ENCODE assay signal across 11 mouse cellular contexts in genomic region chr7:86346296-86346695, GRCm38 (mm10). TPM values are rescaled to one million over a fixed set of nuclear protein-coding genes. Genes with fewer than 3 reads are reported as not detected.
"Had no signal": no experiment of that assay in that cellular context is flagged by ENCODE, and none has a peak within 500 bp of the region (broad histone marks: within the 10 kb centered on the region; RNA-seq: fewer than 3 reads in every experiment).

No protein-coding gene starts in this region.

RNA-seq across cellular contexts. Expression of gene Olfr307, which starts 8.9 kb away (rescaled TPM):
- total RNA-seq: left cerebral cortex, postnatal 10 days; left cerebral cortex, postnatal 14 days; left cerebral cortex, postnatal 25 days; left cerebral cortex, postnatal 36 days; left cerebral cortex, postnatal 4 days; liver, adult 2 months; megakaryocyte progenitor cell, adult 5-6 weeks; megakaryocyte, adult 5-6 weeks; megakaryocyte-erythroid progenitor cell, adult 5-6 weeks; midbrain, postnatal 0 days; monocyte, adult 5-6 weeks had no signal

RNA-seq across cellular contexts. Expression of gene Olfr305, which starts 20.4 kb away (rescaled TPM):
- total RNA-seq: left cerebral cortex, postnatal 10 days; left cerebral cortex, postnatal 14 days; left cerebral cortex, postnatal 25 days; left cerebral cortex, postnatal 36 days; left cerebral cortex, postnatal 4 days; liver, adult 2 months; megakaryocyte progenitor cell, adult 5-6 weeks; megakaryocyte, adult 5-6 weeks; megakaryocyte-erythroid progenitor cell, adult 5-6 weeks; midbrain, postnatal 0 days; monocyte, adult 5-6 weeks had no signal

RNA-seq across cellular contexts. Expression of gene Olfr308, which starts 20.9 kb away (rescaled TPM):
- total RNA-seq: left cerebral cortex, postnatal 10 days; left cerebral cortex, postnatal 14 days; left cerebral cortex, postnatal 25 days; left cerebral cortex, postnatal 36 days; left cerebral cortex, postnatal 4 days; liver, adult 2 months; megakaryocyte progenitor cell, adult 5-6 weeks; megakaryocyte, adult 5-6 weeks; megakaryocyte-erythroid progenitor cell, adult 5-6 weeks; midbrain, postnatal 0 days; monocyte, adult 5-6 weeks had no signal

RNA-seq across cellular contexts. Expression of gene Olfr309, which starts 32.8 kb away (rescaled TPM):
- total RNA-seq: left cerebral cortex, postnatal 10 days; left cerebral cortex, postnatal 14 days; left cerebral cortex, postnatal 25 days; left cerebral cortex, postnatal 36 days; left cerebral cortex, postnatal 4 days; liver, adult 2 months; megakaryocyte progenitor cell, adult 5-6 weeks; megakaryocyte, adult 5-6 weeks; megakaryocyte-erythroid progenitor cell, adult 5-6 weeks; midbrain, postnatal 0 days; monocyte, adult 5-6 weeks had no signal

RNA-seq across cellular contexts. Expression of gene Olfr304, which starts 40.2 kb away (rescaled TPM):
- total RNA-seq: left cerebral cortex, postnatal 10 days; left cerebral cortex, postnatal 14 days; left cerebral cortex, postnatal 25 days; left cerebral cortex, postnatal 36 days; left cerebral cortex, postnatal 4 days; liver, adult 2 months; megakaryocyte progenitor cell, adult 5-6 weeks; megakaryocyte, adult 5-6 weeks; megakaryocyte-erythroid progenitor cell, adult 5-6 weeks; midbrain, postnatal 0 days; monocyte, adult 5-6 weeks had no signal
